Mouse (Mus musculus) liver, embryonic 14.5 days (tissue): ENCODE data around the gene Prkar1a. TPM values are rescaled to one million over a fixed set of nuclear protein-coding genes. Genes with fewer than 3 reads are reported as not detected.
A peak's percentile ranks its signal among the peaks of the same experiment; 100 is the strongest.

ENCODE experiments used
- ATAC-seq: fragments of 200-750 bp; cut with Nextera tagmentation; 2 replicates; pipeline ENCODE4 v1.8.0; 2017; ENCODE audit warnings: moderate number of reproducible peaks, mild to moderate bottlenecking, moderate library complexity; ENCODE audit not compliant: insufficient read depth
- DNase-seq, 3 experiments: peaks; one replicate each; pipeline ENCODE4 v3.0.0-alpha.2; 2012 to 2013; ENCODE audit warnings: low read depth in 3 of 3, low spot score in 3 of 3
- H3K27ac ChIP-seq: fragments of 300-500 bp; sonication (generic); 2 replicates; pipeline ENCODE4 v1.5.1; 2014; ENCODE audit warnings: moderate library complexity, mild to moderate bottlenecking, control low read depth, inconsistent platforms
- H3K27me3 ChIP-seq: fragments of 300-500 bp; sonication (generic); 2 replicates; pipeline ENCODE4 v1.6.1; 2014; ENCODE audit warnings: mild to moderate bottlenecking, low read length, moderate library complexity; ENCODE audit not compliant: control insufficient read depth, insufficient read depth
- H3K36me3 ChIP-seq: fragments of 300-500 bp; sonication (generic); replicated peaks from 2 replicates; pipeline ENCODE4 v1.6.1; 2014; ENCODE audit warnings: low read depth; ENCODE audit not compliant: control insufficient read depth, insufficient read depth
- H3K4me1 ChIP-seq, 2 experiments: fragments of 200-500 bp in 1 of 2; fragments of 300-500 bp in 1 of 2; sonication (generic) in 1 of 2; replicated peaks; 2 replicates each; pipeline ENCODE4 v1.6.1; 2012 to 2014; ENCODE audit warnings: antibody characterized with exemption in 1 of 2, inconsistent platforms in 1 of 2, low read length in 1 of 2; ENCODE audit not compliant: control insufficient read depth in 2 of 2, insufficient read depth in 2 of 2
- H3K4me2 ChIP-seq: fragments of 300-500 bp; sonication (generic); 2 replicates; pipeline ENCODE4 v1.6.1; 2014; ENCODE audit warnings: low read depth, mild to moderate bottlenecking, control low read depth, moderate library complexity
- H3K4me3 ChIP-seq, 2 experiments: fragments of 200-500 bp in 1 of 2; fragments of 300-500 bp in 1 of 2; sonication (generic) in 1 of 2; 2 replicates each; pipeline ENCODE4 v1.5.1; 2012 to 2014; ENCODE audit warnings: low read depth in 2 of 2, low read length in 2 of 2, mild to moderate bottlenecking in 2 of 2, control low read depth in 1 of 2, inconsistent platforms in 1 of 2, moderate library complexity in 1 of 2; ENCODE audit not compliant: insufficient read depth in 1 of 2
- H3K9ac ChIP-seq: fragments of 300-500 bp; sonication (generic); replicated peaks from 2 replicates; pipeline ENCODE4 v1.6.1; 2014; ENCODE audit warnings: mild to moderate bottlenecking, control low read depth, moderate library complexity
- H3K9me3 ChIP-seq: fragments of 300-500 bp; sonication (generic); 2 replicates; pipeline ENCODE4 v1.6.1; 2016; ENCODE audit warnings: low read length, mixed read lengths; ENCODE audit not compliant: control insufficient read depth
- CTCF ChIP-seq: IDR thresholded peaks from 2 replicates; pipeline ENCODE4 v1.5.1; 2016; ENCODE audit warnings: antibody characterized with exemption, low read depth, control low read depth
- EP300 ChIP-seq: IDR thresholded peaks from 2 replicates; pipeline ENCODE4 v1.6.1; 2016; ENCODE audit warnings: antibody characterized with exemption, low read depth
- WGBS: fragments of 180-500 bp; shearing (Covaris S2); extraction: QIAGEN DNeasy Blood & Tissue Kit; methylation state at CpG from one replicate; pipeline ENCODE4 v1.1.7; 2014; ENCODE audit not compliant: insufficient replicate concordance; 5-methylcytosine and 5-hydroxymethylcytosine counted together
- polyA plus RNA-seq, 2 experiments: library from polyadenylated mRNA; depleted of rRNA in 1 of 2; stranded (reverse) in 1 of 2; unstranded in 1 of 2; fragments of >200 nt; fragmentation: Nextera tagmentation in 1 of 2; extraction: Ambion mirVana in 1 of 2; gene quantifications; 2 replicates each; pipeline versions ENCODE4 v1.2.1 to v1.2.3; 2012 to 2014

The Prkar1a gene
- polyA plus RNA-seq, 2 experiments, result 43.9 to 115 TPM

DNA sequence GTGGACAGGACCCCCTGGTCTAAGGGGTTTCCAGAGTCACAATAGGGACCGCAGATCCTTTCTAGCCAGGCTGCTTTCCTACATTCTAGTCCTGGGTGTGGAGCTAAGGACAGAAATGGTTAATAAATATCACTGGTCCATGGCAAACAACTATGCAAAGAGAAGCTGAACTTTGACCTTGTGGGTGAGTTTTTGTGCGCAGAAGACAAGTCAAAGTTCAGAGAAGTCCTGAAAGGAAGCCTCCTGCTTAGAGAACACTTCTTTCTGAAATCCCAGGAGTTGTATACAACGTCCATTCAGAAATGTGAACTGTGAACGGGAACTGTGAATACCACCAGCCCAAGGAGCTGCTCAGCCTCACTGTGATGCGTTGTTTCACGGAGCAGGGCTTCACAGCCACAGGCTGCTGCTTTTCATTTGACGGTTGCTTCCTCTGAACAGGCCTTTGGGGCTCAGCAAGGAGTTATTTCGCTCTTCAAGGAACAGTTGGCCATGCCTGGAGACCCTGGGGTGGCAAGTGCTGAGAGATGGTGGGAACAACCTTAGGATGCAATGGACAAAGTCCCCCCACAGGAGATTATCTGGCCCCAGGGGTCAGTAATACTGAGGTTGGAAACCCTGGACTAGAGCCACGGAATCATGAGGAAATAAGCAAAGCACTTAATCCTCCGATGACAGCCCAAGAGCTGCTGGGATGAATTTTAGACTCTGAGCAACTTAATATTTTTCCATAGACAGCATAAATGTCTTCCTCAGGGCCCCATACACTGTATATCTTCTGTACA lies 53.0 kb downstream of the Prkar1a start:
- Histone ChIP-seq H3K4me1 (peaks cover 0 to 19% of the 10 kb centered on the region in 2 experiments; a peak in 2 of 4 replicates), H3K4me2 (0 out of 2 replicates have a peak overlapping the region, but pooled peaks have one; percentile 4), H3K4me3 (no peak overlapping the region), H3K27ac (no peak overlapping the region), H3K9me3 (no peaks in the 10 kb centered on the region; the same call in 1 of the 2 replicates), H3K36me3 (no peaks in the 10 kb centered on the region), H3K9ac (no peak overlapping the region), H3K27me3 (no peaks in the 10 kb centered on the region)
- ATAC-seq (no peak), DNase-seq (no peak)
- 51% methylated on average over 10 of the region's 10 CpGs for WGBS
- TF ChIP-seq CTCF (no peak), EP300 (no peak)

DNA sequence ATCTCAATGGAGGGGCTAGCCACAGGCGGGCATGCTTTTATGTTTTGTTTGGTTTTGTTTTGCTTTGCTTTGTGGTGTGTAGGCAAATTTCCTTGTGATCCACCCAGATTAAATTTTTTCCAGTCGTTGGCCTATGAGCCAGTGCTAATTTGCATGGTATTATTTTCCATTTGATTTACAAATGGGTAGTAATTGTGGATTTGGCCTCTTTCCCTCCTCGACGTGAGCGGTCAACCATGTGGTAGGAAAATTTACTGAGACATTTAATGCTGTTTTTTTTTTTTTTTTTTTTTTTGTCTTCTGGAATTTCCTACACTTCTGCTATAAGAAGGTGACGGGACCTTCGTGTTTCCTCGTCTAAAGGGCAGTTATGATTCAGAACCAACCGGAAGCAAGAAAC lies 54.6 kb downstream of the Prkar1a start:
- Histone ChIP-seq H3K9ac (no peak overlapping the region), H3K27ac (no peak overlapping the region), H3K36me3 (no peaks in the 10 kb centered on the region), H3K9me3 (no peaks in the 10 kb centered on the region; the same call in 1 of the 2 replicates), H3K4me1 (peaks cover 0 to 21% of the 10 kb centered on the region in 2 experiments; a peak in 2 of 4 replicates), H3K4me3 (no peak overlapping the region), H3K4me2 (no peak overlapping the region), H3K27me3 (no peaks in the 10 kb centered on the region)
- no peak for DNase-seq
- no peak for ATAC-seq
- WGBS, result 66% methylated on average over 9 of the region's 9 CpGs
- TF ChIP-seq CTCF (no peak), EP300 (no peak)

DNA sequence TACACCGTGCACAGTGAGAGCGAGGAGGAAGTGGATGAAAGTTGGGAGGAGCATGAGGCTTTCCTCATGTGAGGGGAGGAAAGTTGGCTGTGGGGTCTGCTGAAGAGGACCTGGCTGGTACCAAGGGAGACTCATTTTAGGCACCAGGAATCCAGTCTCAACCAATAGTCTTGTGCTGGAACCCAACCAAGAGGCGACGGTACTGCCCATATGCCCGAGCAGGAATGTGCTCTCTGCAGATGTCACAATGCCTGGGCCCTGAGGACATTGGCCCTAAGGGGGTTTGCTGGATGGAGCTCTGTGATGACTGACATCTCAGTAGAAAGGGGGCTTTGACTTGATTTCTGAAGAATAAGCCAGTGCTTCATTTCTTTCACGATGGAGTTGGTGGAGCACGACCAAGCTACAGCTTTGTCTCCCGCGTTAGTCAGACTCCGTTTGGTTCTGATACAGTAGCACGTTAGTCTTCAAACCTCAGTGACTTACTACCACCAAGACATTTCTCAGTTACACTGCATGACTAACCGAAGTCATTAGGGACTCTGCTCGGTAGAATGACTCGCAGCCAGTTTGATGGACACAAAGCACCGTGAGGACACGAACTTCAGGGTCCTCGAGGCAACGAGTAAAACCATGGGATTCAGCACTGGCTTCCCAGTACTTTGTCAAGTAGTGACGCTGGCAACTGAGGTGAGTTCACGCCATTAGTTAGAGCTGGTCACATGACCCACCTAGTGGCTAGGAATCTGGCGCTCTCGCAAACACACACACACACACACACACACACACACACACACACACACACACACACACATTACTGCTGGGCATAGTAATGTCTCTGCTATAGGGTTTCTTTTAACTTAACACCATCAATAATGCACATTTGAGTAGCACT lies 55.4 kb downstream of the Prkar1a start:
- TF ChIP-seq EP300 (no peak), CTCF (no peak)
- Histone ChIP-seq H3K4me1 (peaks cover 0 to 21% of the 10 kb centered on the region in 2 experiments; a peak in 2 of 4 replicates), H3K27ac (no peak overlapping the region), H3K4me3 (no peak overlapping the region), H3K9ac (no peak overlapping the region), H3K4me2 (no peak overlapping the region), H3K27me3 (no peaks in the 10 kb centered on the region), H3K9me3 (no peaks in the 10 kb centered on the region; the same call in 1 of the 2 replicates), H3K36me3 (no peaks in the 10 kb centered on the region)
- DNase-seq, result no peak
- ATAC-seq, result no peak
- 71% methylated on average over 22 of the region's 22 CpGs for WGBS

- H3K27ac ChIP-seq, result no peak overlapping the region
- H3K9me3 ChIP-seq, result no peaks in the 10 kb centered on the region
- peaks cover 0 to 24% of the 10 kb centered on the region in 2 experiments; a peak in 2 of 4 replicates for H3K4me1 ChIP-seq
- DNase-seq (no peak), ATAC-seq (peak; percentile 75)
- WGBS, result 54% methylated on average over 9 of the region's 9 CpGs
- no peak overlapping the region for H3K4me3 ChIP-seq
- no peaks in the 10 kb centered on the region for H3K27me3 ChIP-seq
- H3K9ac ChIP-seq, result no peak overlapping the region
- H3K4me2 ChIP-seq, result peak overlapping the region; percentile 26; the same call in 1 of the 2 replicates
- TF ChIP-seq CTCF (no peak), EP300 (no peak)
- no peaks in the 10 kb centered on the region for H3K36me3 ChIP-seq
Measured at GRCm38 (mm10) chr11:109705336-109706054, 56.3 kb downstream of the Prkar1a start.
